Mouse (Mus musculus): ENCODE results near the gene Rhd. TPM values are rescaled to one million over a fixed set of nuclear protein-coding genes. Genes with fewer than 3 reads are reported as not detected.

The Rhd gene
- polyA plus RNA-seq, 1 experiment from 2014 or later = 5.4 TPM

- ATAC-seq (replicated peaks; ENCODE audit: insufficient number of reproducible peaks, insufficient read depth, low FRiP score, low read depth) = no peak
- Histone ChIP-seq H3K27ac (no peak overlapping the region), H3K9ac (no peak overlapping the region), H3K9me3 (replicated peaks) (no peaks in the 10 kb centered on the region), H3K36me3 (no peaks in the 10 kb centered on the region), H3K27me3 (no peaks in the 10 kb centered on the region), H3K4me1 (replicated peaks) (peaks cover 23% of the 10 kb centered on the region), H3K4me3 (no peak overlapping the region), H3K4me2 (no peak overlapping the region)
- WGBS = 76% methylated on average over 4 of the region's 4 CpGs
Measured at GRCm38 (mm10) chr4:134843566-134843965, 20.8 kb upstream of the Rhd start.

GRCm38 (mm10) chr4:134847587-134847986 is 16.7 kb upstream of the Rhd start:
- WGBS = 63% methylated on average over 4 of the region's 4 CpGs
- no peak overlapping the region for H3K27ac ChIP-seq
- H3K9ac ChIP-seq = no peak overlapping the region
- H3K4me3 ChIP-seq = no peak overlapping the region
- no peaks in the 10 kb centered on the region for H3K9me3 ChIP-seq (replicated peaks)
- H3K4me2 ChIP-seq = no peak overlapping the region
- no peaks in the 10 kb centered on the region for H3K27me3 ChIP-seq
- no peaks in the 10 kb centered on the region for H3K36me3 ChIP-seq
- no peak for ATAC-seq (replicated peaks; ENCODE audit: insufficient number of reproducible peaks, insufficient read depth, low FRiP score, low read depth)
- peaks cover 33% of the 10 kb centered on the region for H3K4me1 ChIP-seq (replicated peaks)

DNA sequence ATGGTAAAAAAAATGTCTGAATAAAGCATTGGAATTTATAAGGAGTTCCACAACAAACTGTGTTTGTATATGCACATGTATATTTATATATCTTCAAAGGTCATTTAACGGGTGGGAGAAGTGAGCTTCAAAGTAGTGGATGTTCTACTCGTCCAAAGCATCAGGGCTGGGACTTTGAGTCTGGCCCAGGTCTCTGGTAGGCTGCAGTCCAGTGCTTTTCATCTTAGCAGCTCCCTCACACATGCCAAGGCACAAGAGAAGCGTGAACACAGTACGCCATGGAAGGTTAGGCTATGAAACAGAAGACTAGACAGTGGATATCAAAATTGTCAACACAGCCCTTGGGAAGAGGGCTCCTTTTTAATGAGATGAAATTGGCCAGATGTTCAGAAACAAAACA is 13.8 kb upstream of the Rhd start:
- H3K27me3 ChIP-seq = peaks cover 8% of the 10 kb centered on the region
- no peak overlapping the region for H3K4me3 ChIP-seq
- H3K27ac ChIP-seq = no peak overlapping the region
- 66% methylated on average over 4 of the region's 4 CpGs for WGBS
- peaks cover 32% of the 10 kb centered on the region for H3K4me1 ChIP-seq (replicated peaks)
- H3K9ac ChIP-seq = no peak overlapping the region
- H3K9me3 ChIP-seq (replicated peaks) = no peaks in the 10 kb centered on the region
- H3K36me3 ChIP-seq = no peaks in the 10 kb centered on the region
- ATAC-seq (replicated peaks; ENCODE audit: insufficient number of reproducible peaks, insufficient read depth, low FRiP score, low read depth) = no peak
- no peak overlapping the region for H3K4me2 ChIP-seq

DNA sequence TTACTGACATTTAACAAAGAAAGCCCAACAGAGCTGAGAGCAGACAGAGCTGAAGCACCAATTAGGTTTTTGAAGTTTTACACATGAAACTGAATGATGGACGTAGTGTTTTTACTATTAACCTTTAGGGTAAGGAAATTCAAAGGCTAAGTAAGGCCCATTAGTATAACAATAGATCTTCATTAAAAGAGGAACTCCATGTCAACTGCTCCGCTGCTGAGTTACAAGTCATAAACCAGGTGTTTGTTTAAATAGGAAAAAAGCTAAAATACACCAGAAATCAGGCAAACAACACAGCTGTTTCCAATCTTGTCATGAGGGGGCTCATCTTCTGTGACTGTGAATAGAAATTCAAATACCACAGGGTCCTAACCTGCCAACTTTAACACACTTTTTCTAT is 13.1 kb upstream of the Rhd start:
- H3K36me3 ChIP-seq = no peaks in the 10 kb centered on the region
- H3K9me3 ChIP-seq (replicated peaks) = no peaks in the 10 kb centered on the region
- no peak overlapping the region for H3K27ac ChIP-seq
- peaks cover 12% of the 10 kb centered on the region for H3K27me3 ChIP-seq
- 81% methylated on average over 2 of the region's 2 CpGs for WGBS
- no peak overlapping the region for H3K9ac ChIP-seq
- H3K4me3 ChIP-seq = peak overlapping the region; percentile 99; the same call in 1 of the 2 replicates
- no peak for ATAC-seq (replicated peaks; ENCODE audit: insufficient number of reproducible peaks, insufficient read depth, low FRiP score, low read depth)
- peaks cover 26% of the 10 kb centered on the region for H3K4me1 ChIP-seq (replicated peaks)
- peak overlapping the region; percentile 92; the same call in 1 of the 2 replicates for H3K4me2 ChIP-seq

GRCm38 (mm10) chr4:134851876-134852275 is 12.5 kb upstream of the Rhd start:
- no peak overlapping the region for H3K27ac ChIP-seq
- no peaks in the 10 kb centered on the region for H3K9me3 ChIP-seq (replicated peaks)
- H3K9ac ChIP-seq = peak overlapping the region; percentile 97
- peaks cover 12% of the 10 kb centered on the region for H3K27me3 ChIP-seq
- H3K36me3 ChIP-seq = no peaks in the 10 kb centered on the region
- WGBS = 18% methylated on average over 14 of the region's 14 CpGs
- no peak for ATAC-seq (replicated peaks; ENCODE audit: insufficient number of reproducible peaks, insufficient read depth, low FRiP score, low read depth)
- peaks cover 22% of the 10 kb centered on the region for H3K4me1 ChIP-seq (replicated peaks)
- H3K4me3 ChIP-seq = peak overlapping the region; percentile 99
- peak overlapping the region; percentile 92 for H3K4me2 ChIP-seq

- H3K4me3 ChIP-seq = peak overlapping the region; percentile 99
- no peaks in the 10 kb centered on the region for H3K9me3 ChIP-seq (replicated peaks)
- WGBS = under 1% methylated on average over 90 of the region's 106 CpGs
- H3K9ac ChIP-seq = peak overlapping the region; percentile 97
- ATAC-seq (replicated peaks; ENCODE audit: insufficient number of reproducible peaks, insufficient read depth, low FRiP score, low read depth) = peak; percentile 38
- peaks cover 21% of the 10 kb centered on the region for H3K4me1 ChIP-seq (replicated peaks)
- no peaks in the 10 kb centered on the region for H3K36me3 ChIP-seq
- peaks cover 12% of the 10 kb centered on the region for H3K27me3 ChIP-seq
- H3K27ac ChIP-seq = peak overlapping the region; percentile 83
- H3K4me2 ChIP-seq = peak overlapping the region; percentile 92
Measured at GRCm38 (mm10) chr4:134852438-134853255, 11.7 kb upstream of the Rhd start.

DNA sequence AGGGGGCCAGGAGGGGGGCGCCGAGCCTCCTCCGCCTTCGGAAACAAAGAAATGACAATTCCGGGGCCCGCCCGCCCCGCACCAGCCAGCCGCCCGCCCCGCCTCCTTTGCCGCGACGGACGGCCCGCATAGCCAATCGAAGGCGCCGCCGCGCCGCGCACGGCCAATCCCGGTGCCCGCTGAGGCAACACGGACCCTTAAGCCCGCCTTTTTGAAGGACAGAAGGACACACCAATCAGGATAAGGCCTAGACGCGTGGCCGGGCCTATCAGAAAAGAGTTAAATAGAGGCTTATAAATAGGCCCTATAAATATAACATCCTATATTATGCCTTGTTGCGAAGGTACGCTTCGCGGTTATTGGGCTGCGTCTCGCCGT is 11.1 kb upstream of the Rhd start, which contains the start of gene Maco1:
Maco1 (minus strand) TSS at position 87 of the 378 bp plus-strand sequence.
- Histone ChIP-seq H3K4me1 (replicated peaks) (peaks cover 17% of the 10 kb centered on the region), H3K36me3 (no peaks in the 10 kb centered on the region), H3K27ac (peak within 1 kb of the TSS; percentile 83), H3K9ac (peak within 1 kb of the TSS; percentile 97), H3K9me3 (replicated peaks) (no peaks in the 10 kb centered on the region), H3K4me3 (peak within 1 kb of the TSS; percentile 99), H3K4me2 (peak within 1 kb of the TSS; percentile 92), H3K27me3 (peaks cover 12% of the 10 kb centered on the region)
- peak; percentile 97 for ATAC-seq (replicated peaks; ENCODE audit: insufficient number of reproducible peaks, insufficient read depth, low FRiP score, low read depth)
- WGBS = under 1% methylated on average over 38 of the region's 38 CpGs

- Histone ChIP-seq H3K27ac (peak overlapping the region; percentile 82), H3K9me3 (replicated peaks) (no peaks in the 10 kb centered on the region), H3K36me3 (no peaks in the 10 kb centered on the region), H3K9ac (peak overlapping the region; percentile 48), H3K4me1 (replicated peaks) (peaks cover 17% of the 10 kb centered on the region), H3K4me2 (peak overlapping the region; percentile 73), H3K4me3 (peak overlapping the region; percentile 99), H3K27me3 (peaks cover 12% of the 10 kb centered on the region)
- under 1% methylated on average over 91 of the region's 91 CpGs for WGBS
- ATAC-seq (replicated peaks; ENCODE audit: insufficient number of reproducible peaks, insufficient read depth, low FRiP score, low read depth) = peak; percentile 92
Measured at GRCm38 (mm10) chr4:134853637-134854485, 10.5 kb upstream of the Rhd start.

GRCm38 (mm10) chr4:134855371-134855770 is 9.0 kb upstream of the Rhd start:
- WGBS = 64% methylated on average over 3 of the region's 3 CpGs
- Histone ChIP-seq H3K9ac (no peak overlapping the region), H3K9me3 (replicated peaks) (no peaks in the 10 kb centered on the region), H3K4me3 (no peak overlapping the region), H3K27me3 (peaks cover 12% of the 10 kb centered on the region), H3K27ac (peak overlapping the region; percentile 32; the same call in 1 of the 2 replicates), H3K4me2 (no peak overlapping the region), H3K4me1 (replicated peaks) (peaks cover 17% of the 10 kb centered on the region), H3K36me3 (no peaks in the 10 kb centered on the region)
- no peak for ATAC-seq (replicated peaks; ENCODE audit: insufficient number of reproducible peaks, insufficient read depth, low FRiP score, low read depth)

- 44% methylated on average over 5 of the region's 5 CpGs for whole genome bisulfite sequencing
- no peak overlapping the region for H3K4me3 ChIP-seq
- ATAC-seq (replicated peaks; ENCODE audit: insufficient number of reproducible peaks, insufficient read depth, low FRiP score, low read depth) = no peak
- H3K4me1 ChIP-seq (replicated peaks) = peaks cover 15% of the 10 kb centered on the region
- H3K9me3 ChIP-seq (replicated peaks) = no peaks in the 10 kb centered on the region
- peaks cover 12% of the 10 kb centered on the region for H3K27me3 ChIP-seq
- H3K27ac ChIP-seq = no peak overlapping the region
- no peaks in the 10 kb centered on the region for H3K36me3 ChIP-seq
- H3K9ac ChIP-seq = no peak overlapping the region
- no peak overlapping the region for H3K4me2 ChIP-seq
Measured at GRCm38 (mm10) chr4:134856056-134856455, 8.3 kb upstream of the Rhd start.

- Histone ChIP-seq H3K9me3 (replicated peaks) (no peaks in the 10 kb centered on the region), H3K27ac (no peak overlapping the region), H3K4me3 (no peak overlapping the region), H3K27me3 (peaks cover 12% of the 10 kb centered on the region), H3K4me2 (no peak overlapping the region), H3K36me3 (no peaks in the 10 kb centered on the region), H3K4me1 (replicated peaks) (peaks cover 11% of the 10 kb centered on the region), H3K9ac (no peak overlapping the region)
- 28% methylated on average over 5 of the region's 5 CpGs for WGBS
- no peak for ATAC-seq (replicated peaks; ENCODE audit: insufficient number of reproducible peaks, insufficient read depth, low FRiP score, low read depth)
Measured at GRCm38 (mm10) chr4:134856501-134856900, 7.8 kb upstream of the Rhd start.
